Mouse (Mus musculus) activated CD4-positive, CD25-positive, alpha-beta regulatory T cell, adult 4 months (primary cell): ENCODE measurements around the gene Mthfr. TPM values are rescaled to one million over a fixed set of nuclear protein-coding genes. Genes with fewer than 3 reads are reported as not detected.

Source experiments
- ATAC-seq: one replicate; pipeline ENCODE4 v1.8.0; 2017
- polyA plus RNA-seq, 2 experiments: library from polyadenylated mRNA; unstranded; fragments of 100-300 nt; shearing (Covaris generic); gene quantifications; one replicate each; pipeline ENCODE4 v1.2.1; 2017

Gene Mthfr
- polyA plus RNA-seq, 2 experiments from 2014 or later, result 6.0 to 12.9 TPM

DNA sequence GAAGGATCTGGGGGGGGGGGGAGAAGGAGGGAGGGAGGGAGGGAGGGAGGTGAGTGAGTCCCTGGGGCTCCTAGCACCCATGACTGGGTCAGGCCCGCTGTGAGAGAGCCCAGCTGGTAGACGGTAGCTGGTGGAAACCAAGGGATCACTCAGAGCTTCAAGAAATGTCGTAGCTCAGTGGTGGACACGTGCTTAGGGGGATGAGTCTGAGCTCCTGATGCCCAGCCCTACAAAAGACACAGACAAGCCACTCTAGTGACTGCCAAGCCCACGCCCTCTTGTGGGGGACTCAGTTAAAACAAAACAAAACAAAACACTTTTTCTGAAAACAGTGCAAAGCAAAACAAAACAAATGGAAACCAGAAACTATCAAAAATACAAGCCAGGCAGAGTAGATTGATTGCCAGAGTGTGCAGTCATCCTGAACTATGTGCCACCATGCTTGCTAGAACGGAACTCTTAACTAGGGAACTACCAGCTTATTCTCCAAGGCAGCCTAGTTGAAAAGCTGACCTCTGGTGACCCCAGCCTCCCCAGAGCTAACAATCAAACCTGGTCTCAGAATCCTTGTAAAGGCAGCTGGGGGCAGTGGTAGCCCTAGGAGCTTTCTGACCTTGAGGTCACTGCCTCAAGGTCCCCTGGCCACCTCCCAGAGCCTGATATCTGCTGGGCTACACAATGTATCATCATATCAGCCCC is 27.0 kb downstream of the Mthfr start:
- no peak for ATAC-seq

DNA sequence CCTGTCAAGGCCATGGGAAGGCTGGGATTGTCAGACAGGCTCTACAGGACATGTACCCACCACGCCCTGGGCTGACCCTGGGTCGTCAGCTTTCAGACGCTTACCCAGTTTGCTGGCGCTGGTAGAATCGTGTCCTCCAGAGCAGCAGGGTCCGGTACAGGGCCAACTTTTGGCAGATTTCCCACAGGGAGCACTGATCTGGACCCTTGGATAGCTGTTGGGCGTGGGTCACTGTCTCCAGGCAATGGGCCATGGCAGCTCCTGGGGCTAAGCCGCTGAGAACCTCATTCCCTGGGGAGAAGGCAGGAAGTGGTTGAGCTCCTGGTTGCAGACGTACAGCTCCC is 27.5 kb downstream of the Mthfr start:
- ATAC-seq, result no peak

DNA sequence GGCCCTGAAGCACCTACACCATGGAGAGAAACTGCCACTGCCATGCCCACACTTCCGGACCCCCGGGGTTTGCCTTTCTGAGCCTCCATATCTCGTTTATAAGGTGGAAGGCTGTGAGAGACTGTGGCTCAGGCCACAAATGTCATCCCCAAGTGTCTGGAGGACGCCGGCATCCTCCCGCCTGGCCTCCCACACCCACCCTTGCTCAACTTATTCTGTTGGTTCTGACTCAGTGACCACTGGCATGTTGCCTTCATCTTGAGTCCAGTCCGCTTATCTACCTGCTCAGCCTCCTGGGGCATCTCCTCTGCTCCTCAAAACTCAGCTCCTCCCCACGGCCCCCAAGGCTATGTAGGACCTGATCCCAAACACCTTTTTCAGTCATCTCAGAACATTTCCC is 28.5 kb downstream of the Mthfr start:
- no peak for ATAC-seq

DNA sequence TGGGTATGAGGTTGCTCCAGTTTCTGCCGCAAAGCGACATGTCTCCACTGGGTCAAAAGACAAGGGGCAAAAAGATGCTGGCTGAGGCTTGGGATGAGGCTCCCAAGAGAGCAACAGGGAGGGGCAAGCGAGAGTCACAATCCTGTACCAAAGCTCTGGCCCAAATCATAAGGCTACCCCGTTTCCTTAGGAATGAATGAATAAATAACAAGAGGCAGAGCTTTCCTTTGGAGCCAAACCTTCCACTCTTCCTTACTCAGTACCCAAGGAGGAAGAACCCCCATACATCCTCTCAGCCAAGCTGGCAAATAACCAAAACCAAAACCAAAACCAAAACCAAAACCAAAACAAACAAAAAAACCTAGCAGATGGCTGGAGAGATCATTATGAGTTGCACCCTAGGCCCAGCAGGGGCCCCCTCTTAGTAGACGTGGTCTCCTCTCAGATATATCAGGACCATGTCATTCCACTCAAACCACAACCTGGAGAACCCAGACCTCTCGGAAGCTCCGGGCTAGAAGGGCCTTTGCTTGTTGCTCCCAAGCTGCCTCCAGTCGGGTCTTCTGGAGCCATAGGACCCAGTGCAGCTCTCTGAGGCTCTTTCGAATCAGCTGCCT is 30.8 kb downstream of the Mthfr start:
- peak; percentile 60 for ATAC-seq

DNA sequence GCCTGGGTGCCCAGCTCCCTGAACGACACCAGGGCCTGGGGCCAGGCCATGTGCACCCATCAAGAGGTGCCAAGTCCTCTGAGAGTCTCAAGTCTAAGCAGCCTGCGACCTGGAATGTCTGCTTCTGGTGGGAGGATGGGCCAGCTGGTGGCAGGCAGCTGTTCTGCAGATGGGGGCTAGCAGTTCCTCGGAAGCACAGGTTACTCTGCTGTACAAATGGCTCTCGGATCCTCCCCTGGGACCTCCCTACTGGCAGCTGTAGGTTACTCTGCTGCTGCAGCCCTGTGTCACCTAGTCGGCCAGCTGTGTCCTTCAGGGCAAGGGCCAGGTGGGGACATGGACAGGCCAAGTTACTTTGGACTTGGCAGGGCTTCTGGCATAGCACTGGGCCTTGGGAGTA is 32.6 kb downstream of the Mthfr start:
- no peak for ATAC-seq

DNA sequence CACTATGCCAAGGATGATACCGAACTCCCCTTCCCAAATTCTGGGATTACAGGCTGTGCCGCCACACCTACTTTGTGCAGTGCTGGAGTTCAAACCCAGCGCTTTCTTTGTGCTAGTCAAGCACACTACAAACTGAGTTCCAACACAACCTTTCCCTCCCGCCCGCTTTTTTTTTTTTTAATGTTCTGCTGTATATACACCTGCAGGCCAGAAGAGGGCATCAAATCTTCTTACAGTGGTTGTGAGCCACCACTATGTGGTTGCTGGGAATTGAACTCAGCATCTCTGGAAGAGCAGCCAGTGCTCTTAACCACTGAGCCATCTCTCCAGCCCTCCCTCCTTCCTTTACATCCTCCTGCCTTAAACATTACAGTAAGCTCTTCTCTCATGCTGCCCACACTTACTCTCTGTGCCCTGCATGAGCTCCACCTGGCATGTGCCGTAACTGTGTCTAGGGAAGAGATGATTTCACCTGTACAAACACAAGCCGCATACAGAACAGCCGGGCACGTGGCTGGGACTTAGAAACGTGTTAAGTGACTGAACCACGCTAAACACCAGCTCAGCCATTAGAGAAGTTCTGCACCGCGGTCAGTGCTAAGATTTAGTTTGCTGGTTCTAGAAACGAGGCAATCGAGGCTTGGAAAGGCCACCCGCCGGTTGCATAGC is 35.8 kb downstream of the Mthfr start:
- ATAC-seq, result peak; percentile 74

DNA sequence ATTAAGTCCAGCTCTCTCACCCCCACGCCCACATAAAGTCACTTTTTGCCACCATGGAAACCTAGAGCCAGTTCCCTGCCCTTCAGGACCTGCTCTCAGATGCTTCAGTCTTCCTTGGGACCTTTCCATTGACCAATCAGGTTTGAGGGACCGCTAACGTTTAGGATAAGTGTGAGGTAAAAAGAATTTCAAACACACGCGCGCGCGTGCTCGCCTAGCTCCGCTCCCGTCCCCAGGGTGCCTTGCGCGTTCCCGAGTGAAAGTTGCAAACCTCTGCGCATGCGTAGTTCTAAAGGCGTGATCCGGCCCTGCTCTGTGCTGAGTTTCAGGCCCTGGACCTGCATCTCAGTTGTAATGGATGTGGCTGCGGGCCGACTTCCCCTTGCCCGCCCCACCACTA is 36.4 kb downstream of the Mthfr start:
- ATAC-seq, result peak; percentile 47

DNA sequence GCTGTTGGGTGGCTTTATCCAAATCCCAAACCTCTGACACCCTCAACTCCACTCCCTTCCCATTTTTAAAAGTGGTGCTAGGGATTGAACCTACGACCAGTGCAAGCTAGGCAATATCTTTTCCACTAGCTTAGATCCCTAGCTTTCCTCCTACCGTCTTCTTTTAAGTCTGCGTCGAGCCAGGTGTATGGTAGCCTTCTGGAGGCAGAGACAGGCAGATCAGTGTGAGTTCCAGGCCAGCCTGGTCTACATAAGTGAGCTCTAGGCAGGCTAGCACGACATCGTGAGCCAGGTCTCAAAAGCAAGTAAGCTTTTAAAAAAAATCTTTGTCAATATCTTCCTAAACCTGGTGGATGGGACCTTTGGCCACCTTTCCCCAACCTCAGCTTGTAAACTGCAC is 37.0 kb downstream of the Mthfr start:
- ATAC-seq, result no peak

DNA sequence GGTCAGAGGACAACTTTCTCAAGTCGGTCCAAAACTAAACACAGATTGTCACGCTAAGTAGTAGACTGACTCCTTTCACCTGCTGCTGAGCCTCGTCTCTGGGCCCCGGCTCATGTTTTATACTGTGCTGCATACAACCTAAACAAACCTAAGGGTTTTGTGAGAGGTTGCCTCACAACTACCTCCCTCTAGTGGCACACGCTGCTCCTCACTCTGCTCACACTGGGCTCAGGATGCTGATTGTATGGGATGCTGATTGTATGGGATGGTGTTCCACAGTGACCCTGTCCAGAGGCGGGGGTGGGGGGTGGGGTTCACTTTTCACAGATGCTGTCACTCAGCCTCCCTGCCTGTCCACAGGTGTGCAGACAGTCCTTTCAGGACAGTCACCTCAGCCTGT is 40.3 kb downstream of the Mthfr start:
- ATAC-seq, result no peak

DNA sequence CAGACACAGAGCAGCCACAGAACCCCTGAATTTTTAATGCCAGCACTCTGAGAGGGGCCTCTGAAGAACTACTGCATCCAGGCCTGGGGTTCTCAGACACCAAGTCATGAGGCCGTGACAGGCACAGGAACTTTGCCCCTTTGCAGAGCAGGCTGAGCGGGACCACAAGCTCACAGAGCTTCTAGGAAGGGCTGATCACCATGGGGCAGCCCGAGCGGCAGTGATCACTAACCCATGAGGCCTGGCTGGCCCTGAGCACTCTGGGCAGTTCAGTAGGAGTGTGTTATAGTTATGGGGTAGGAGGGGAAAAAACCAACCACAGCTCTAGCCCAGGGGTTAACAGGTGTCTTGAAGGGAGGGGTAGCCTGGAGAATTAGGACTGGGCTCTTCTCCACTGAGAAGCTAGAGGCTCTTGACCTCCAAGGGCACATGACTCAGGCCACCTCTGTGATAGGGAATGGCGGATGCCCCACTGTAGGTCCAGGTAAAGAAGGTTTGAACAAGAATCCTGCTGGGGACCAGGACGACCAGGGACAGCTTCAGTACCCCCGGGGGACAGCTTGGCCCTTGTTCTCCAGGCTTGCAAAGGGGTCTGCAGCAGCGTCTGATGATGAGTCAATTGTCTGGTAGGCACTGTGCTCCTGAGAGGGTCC is 41.2 kb downstream of the Mthfr start:
- ATAC-seq, result no peak

DNA sequence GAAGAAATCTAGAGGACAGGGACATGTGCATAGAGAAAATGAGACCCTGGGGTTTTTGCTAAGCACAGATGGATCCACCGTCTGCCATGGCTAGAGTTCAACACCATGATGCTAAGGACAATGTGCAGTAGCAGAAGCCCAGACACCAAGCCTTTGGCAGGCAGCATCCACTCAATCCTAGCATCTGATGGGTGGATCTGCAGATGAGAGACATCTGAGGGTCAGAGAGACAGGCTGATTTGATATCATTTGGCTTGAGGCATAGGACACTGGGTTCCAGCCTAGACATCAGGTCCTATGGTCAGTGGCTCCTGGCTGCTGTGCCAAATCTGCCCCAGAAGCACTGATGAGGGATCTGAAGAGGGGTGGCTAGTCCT is 41.7 kb downstream of the Mthfr start:
- no peak for ATAC-seq

DNA sequence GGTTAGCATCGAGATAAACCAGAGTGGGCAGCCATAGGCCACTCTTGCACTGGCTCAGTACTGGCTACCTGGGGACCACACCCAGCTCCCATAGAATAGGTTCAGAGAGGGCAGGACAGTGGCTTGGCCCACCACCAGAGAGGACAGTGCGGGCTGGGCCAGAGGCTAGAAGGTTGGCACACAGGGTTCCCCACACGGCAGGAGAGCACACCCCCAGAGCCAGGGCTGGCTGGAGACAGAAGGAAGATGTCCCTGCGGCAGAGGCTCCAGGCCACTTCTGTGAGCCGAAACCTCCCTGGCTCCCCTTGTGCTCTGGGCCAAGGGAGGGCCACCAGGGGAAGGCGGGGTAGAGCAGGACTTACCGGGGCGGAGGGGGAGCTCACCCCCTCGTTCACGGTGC is 42.3 kb downstream of the Mthfr start:
- ATAC-seq, result no peak

DNA sequence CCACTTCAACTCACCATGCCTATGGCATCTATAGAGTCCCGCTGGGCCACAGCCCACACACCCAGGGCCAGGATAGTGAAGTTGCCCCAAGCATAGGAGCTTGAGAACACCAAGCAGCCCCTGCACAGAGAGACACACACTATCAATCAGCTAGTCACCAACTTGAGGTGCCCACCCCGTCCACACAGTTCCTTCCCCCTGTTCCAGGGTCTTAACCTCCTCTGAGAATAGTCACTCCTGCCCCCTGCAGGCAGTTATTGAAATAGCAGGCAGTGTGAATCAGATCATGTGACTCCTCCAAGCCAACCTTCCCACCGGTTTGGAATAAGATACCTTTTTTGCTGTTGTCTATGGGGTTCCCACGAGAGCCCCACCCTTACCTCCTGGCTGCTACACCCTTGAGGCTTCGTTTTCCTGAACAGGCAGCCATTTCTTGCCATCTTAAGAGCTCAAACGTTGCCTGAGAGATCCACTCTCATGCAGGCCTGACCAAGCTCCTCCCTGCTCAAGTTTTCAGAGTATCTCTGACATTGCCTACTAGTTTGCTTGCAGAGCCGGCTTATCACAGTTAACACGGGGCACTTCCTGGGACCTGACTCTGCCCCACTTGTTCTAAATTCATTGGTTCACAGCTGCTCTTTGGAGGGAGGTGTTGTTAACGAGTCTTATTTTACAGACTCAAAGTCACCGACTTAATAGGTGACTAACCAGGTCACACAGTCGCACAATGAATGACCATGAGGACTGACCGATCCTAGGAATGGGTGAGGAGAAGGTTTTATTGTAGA is 43.6 kb downstream of the Mthfr start:
- peak; percentile 76 for ATAC-seq

DNA sequence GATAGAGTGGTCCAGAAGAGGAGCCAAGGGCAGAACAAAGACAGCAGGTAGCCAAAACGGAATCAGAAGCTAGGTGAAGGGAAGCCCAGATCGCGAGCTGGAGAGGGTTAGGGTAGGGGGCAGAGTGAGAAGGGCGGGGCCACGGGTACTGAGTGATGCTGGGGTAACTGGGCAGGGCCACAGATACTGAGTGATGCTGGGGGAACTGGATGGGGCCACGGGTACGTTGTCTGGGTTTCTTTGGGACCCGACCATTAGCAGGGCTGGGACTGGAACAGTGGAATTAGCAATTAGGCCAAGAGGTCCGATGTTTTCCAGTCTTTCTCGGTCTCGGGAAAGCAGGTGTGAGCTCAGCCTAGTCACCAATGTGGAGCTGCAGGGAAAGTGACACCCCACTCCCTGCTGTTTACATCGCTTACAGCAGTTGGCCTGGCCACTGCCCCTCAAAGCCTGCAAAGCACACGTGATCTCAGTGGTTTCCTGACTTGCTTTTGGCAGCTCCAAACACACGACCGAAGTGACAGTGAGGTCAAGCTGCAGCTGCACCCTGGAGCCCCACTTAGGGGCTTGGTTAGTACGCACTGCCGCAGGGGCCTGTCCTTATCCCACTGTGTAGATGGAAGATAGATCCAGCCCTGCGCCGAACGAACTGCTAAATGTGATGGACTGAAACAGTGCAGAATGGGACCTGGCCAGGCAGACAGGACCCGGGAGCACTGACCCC is 44.5 kb downstream of the Mthfr start:
- no peak for ATAC-seq

DNA sequence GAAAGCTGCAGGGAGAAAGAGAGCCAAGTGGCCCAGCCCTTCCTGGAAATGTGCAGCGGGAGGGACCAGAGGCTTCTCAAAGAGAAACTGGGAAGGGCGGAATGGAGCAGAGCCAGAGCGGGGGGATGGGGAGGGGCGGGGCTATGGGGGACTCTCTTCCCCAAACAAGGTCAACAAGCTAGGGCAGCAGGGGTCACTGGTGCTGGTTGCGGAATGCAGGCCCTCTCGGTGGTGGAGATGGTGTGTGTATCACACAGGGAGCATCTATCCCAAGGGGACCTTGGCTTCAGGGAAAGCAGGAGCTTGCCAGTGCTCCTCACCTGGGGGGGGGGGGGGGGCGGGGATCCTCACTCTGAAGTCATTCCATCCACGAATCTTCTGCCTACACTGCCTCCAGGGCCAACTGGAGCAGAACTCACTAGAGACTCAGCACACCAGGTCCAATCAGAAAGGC is 45.4 kb downstream of the Mthfr start:
- no peak for ATAC-seq

DNA sequence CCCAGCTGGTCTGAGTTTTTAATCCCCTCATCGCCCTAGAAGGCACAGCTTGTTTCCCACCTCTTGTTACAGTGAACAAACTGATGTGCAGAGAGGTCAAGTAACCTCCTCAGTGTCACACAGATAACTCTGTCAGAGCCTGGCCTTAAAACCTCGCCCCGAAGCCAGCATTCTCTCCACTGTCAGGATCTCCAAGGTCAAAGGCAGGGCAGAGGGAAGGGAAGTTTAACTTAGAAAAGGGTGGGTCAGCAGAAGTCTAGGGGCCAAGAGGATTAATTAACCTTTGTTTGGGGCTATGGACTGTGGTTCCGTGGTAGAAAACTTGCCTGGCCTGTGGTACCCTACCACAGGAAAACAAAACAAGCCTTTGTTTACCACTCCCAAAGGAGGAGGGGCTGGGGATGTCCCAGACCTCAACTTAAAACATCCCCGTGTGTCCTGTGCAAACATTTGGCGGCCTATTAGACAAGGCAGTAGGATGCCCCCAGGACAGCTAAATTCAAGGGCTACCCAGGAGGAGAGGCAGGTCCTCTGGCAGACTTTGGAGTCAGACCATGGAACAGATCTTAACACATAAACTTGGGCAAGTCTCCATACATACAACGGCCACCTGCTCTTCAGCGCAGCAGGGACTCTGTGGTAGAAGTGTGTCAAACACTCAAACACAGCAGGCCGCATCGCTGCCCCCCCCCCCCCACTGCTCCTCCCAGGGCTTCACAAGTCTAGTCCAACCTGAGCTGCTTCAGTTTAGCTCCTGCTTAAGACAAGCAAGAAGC is 46.4 kb downstream of the Mthfr start:
- no peak for ATAC-seq

DNA sequence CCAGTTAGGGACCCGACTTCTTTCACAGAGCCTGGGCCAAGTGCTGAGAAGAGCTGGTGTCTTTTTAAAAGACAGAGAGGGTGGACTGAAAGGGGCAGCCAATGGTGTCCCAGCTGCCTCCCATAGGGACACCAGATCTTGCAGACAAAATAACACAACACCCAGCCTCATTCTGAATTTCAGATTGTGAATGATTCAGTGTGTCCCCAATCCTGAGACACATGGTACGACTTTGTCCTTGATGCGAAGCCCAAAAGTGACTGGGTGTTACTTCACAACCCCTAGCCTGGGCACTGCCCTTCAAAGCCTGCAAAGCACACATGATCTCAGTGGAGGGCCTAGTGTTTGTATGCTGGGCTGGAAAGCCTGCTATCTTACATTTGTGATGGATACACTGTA is 47.0 kb downstream of the Mthfr start:
- no peak for ATAC-seq

DNA sequence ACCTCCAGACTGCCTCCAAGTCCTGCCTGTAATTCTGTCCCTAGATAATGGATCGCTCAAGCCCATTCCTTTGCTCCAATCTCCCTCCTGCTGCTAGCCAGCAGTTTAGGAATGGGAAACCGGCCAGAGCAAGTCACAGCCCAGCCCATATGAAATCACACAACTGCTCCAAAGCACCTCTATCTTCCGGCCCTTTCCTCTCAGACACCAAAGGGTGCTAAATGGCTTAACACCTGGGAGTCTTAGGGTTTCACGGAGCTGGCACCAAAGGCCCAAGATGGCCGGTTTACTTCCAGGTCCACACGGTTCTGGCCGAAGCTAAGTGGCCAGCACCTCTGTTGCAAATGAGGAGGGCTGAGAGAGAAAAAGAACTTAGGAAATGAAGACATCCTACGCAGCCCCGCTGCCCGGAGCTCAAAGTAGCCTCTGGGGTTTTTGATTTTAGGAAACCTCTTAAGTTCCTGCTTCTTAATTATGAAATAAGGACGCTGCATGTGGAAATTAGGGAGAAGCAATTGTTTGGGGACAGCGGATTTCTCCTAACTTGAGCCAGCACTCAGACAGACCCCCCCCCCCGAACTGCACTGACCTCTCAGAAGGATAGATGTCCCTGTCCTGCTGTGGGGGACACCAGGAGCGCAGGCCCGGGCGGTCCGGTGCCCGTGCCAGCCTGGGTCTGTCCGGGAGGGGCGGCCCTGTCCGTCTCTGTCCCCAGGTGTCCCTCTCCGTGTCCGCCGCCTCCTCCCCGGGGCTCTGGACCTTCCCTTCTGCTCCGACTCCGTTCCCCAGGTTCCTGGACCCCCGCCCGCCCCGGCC is 48.4 kb downstream of the Mthfr start:
- no peak for ATAC-seq

DNA sequence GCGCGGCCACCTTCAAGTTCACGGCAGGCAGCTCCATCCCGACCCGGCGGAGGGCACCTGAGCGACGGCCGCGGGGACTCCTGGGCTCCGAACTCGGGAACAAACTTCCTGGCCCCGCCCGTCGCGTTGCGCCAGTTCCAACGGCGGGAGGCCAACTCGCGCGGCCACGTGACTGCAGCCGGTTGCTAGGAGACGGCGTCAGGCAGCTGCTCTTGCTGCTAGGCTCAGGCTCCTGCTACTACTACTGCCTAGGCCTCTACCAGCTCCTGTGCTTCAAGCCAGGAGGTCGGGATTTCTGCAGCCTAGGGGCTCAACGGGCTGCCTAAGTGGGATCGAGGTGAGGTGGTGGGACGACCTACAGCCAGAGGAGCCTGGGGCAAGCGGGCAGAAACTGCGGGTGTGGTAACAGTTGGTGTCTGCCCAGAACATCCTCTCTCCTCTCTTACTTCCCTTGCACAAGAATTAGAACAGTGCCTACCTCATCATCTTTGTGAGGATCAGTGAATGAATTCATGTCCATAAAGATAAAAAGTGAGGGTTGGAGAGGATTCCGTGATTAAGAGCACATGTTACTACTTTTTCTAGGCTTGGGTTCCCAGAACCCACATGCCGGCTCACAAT is 49.1 kb downstream of the Mthfr start, which contains the start of gene Agtrap:
Agtrap (minus strand) TSS at position 125 of the 621 bp plus-strand sequence.
- peak; percentile 99 for ATAC-seq

DNA sequence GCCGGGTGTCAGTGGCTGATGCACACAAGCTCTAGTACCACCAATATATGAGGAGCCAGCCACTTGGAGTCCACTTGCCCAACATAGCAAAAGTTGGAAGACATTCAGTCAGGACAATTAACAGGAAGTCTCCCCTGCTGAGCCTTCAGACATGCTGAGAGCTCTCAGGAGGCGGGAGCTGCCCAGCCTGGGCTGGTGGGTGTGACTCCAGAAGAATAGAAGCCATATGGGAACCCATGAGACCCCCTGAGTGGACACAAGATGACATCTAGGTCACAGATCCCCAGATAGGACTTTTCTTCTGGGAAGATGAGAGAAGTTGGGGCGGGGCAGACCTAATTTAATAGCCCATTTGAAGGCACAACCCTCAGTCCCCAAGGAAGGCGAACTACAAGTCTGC is 50.3 kb downstream of the Mthfr start:
- ATAC-seq, result no peak
